Mouse (Mus musculus) heart, embryonic 13.5 days (tissue): ENCODE results near the gene Syt9. TPM values are rescaled to one million over a fixed set of nuclear protein-coding genes. Genes with fewer than 3 reads are reported as not detected.

ENCODE experiments used
- ATAC-seq: fragments of 200-750 bp; cut with Nextera tagmentation; 2 replicates; pipeline ENCODE4 v1.8.0; 2017; ENCODE audit warnings: moderate TSS enrichment; ENCODE audit not compliant: insufficient number of reproducible peaks, low FRiP score, low TSS enrichment; ENCODE audit errors: extremely low read depth
- H3K27ac ChIP-seq: fragments of 300-500 bp; sonication (generic); replicated peaks from 2 replicates; pipeline ENCODE4 v1.5.1; 2015; ENCODE audit warnings: moderate library complexity, mild to moderate bottlenecking, inconsistent platforms
- H3K27me3 ChIP-seq: fragments of 300-500 bp; sonication (generic); replicated peaks from 2 replicates; pipeline ENCODE4 v1.6.1; 2015; ENCODE audit warnings: mild to moderate bottlenecking, inconsistent platforms
- H3K36me3 ChIP-seq: fragments of 300-500 bp; sonication (generic); 2 replicates; pipeline ENCODE4 v1.6.1; 2015; ENCODE audit warnings: mild to moderate bottlenecking, inconsistent platforms
- H3K4me1 ChIP-seq: fragments of 300-500 bp; sonication (generic); 2 replicates; pipeline ENCODE4 v1.6.1; 2015; ENCODE audit warnings: inconsistent platforms
- H3K4me2 ChIP-seq: fragments of 300-500 bp; sonication (generic); 2 replicates; pipeline ENCODE4 v1.6.1; 2015; ENCODE audit warnings: inconsistent platforms, mild to moderate bottlenecking, moderate library complexity
- H3K4me3 ChIP-seq: fragments of 300-500 bp; sonication (generic); 2 replicates; pipeline ENCODE4 v1.5.1; 2015; ENCODE audit warnings: moderate library complexity, mild to moderate bottlenecking, inconsistent platforms
- H3K9ac ChIP-seq: fragments of 300-500 bp; sonication (generic); 2 replicates; pipeline ENCODE4 v1.6.1; 2015; ENCODE audit warnings: inconsistent platforms, mild to moderate bottlenecking, moderate library complexity
- H3K9me3 ChIP-seq: fragments of 300-500 bp; sonication (generic); 2 replicates; pipeline ENCODE4 v1.6.1; 2016; ENCODE audit warnings: inconsistent platforms
- WGBS: fragments of 180-500 bp; shearing (Covaris S2); methylation state at CpG from one replicate; pipeline ENCODE4 v1.1.7; 2015; ENCODE audit warnings: mixed read lengths; 5-methylcytosine and 5-hydroxymethylcytosine counted together
- polyA plus RNA-seq: library from polyadenylated mRNA; unstranded; fragments of >200 nt; fragmentation: Nextera tagmentation; extraction: Ambion mirVana; gene quantifications from 2 replicates; pipeline ENCODE4 v1.2.1, GENCODE M21; 2015

Gene Syt9
- polyA plus RNA-seq, 1 experiment from 2014 or later = 0.39 TPM

- Histone ChIP-seq H3K4me3 (no peak overlapping the region), H3K9me3 (no peaks in the 10 kb centered on the region), H3K9ac (no peak overlapping the region), H3K4me2 (no peak overlapping the region), H3K36me3 (no peaks in the 10 kb centered on the region), H3K27me3 (no peaks in the 10 kb centered on the region), H3K27ac (no peak overlapping the region), H3K4me1 (no peaks in the 10 kb centered on the region)
- ATAC-seq = no peak
- WGBS = 63% methylated on average over 2 of the region's 2 CpGs
Observed at GRCm38 (mm10) chr7:107560675-107561074, 190.1 kb downstream of the Syt9 start.

GRCm38 (mm10) chr7:107561584-107561983, 191.1 kb downstream of the Syt9 start:
- Histone ChIP-seq H3K36me3 (no peaks in the 10 kb centered on the region), H3K4me1 (no peaks in the 10 kb centered on the region), H3K4me3 (no peak overlapping the region), H3K9me3 (no peaks in the 10 kb centered on the region), H3K4me2 (no peak overlapping the region), H3K27ac (no peak overlapping the region), H3K9ac (no peak overlapping the region), H3K27me3 (no peaks in the 10 kb centered on the region)
- WGBS = 59% methylated on average over 3 of the region's 3 CpGs
- ATAC-seq = no peak

- Histone ChIP-seq H3K9ac (no peak overlapping the region), H3K27ac (no peak overlapping the region), H3K4me3 (no peak overlapping the region), H3K36me3 (no peaks in the 10 kb centered on the region), H3K27me3 (no peaks in the 10 kb centered on the region), H3K4me2 (no peak overlapping the region), H3K9me3 (no peaks in the 10 kb centered on the region), H3K4me1 (no peaks in the 10 kb centered on the region)
- no peak for ATAC-seq
- 56% methylated on average over 2 of the region's 2 CpGs for WGBS
Observed at GRCm38 (mm10) chr7:107563727-107564126, 193.2 kb downstream of the Syt9 start.

- H3K27ac ChIP-seq = peak within 1 kb of the TSS; percentile 82
- WGBS = 41% methylated on average over 7 of the region's 7 CpGs
- H3K27me3 ChIP-seq = no peaks in the 10 kb centered on the region
- H3K9me3 ChIP-seq = no peaks in the 10 kb centered on the region
- H3K4me1 ChIP-seq = peaks cover 4% of the 10 kb centered on the region; the same call in 1 of the 2 replicates
- ATAC-seq = peak; percentile 37; the same call in 1 of the 2 replicates
- peaks cover 9% of the 10 kb centered on the region for H3K36me3 ChIP-seq
- H3K4me2 ChIP-seq = peak within 1 kb of the TSS; percentile 61
- peak within 1 kb of the TSS; percentile 67 for H3K9ac ChIP-seq
- H3K4me3 ChIP-seq = peak within 1 kb of the TSS; percentile 49
Observed at GRCm38 (mm10) chr7:107567261-107567671, 196.7 kb downstream of the Syt9 start, which contains the start of gene Olfml1. Gene Olfml1 (plus strand): TSS chr7:107567446.

- H3K4me3 ChIP-seq = peak overlapping the region; percentile 49
- peak overlapping the region; percentile 67 for H3K9ac ChIP-seq
- no peak for ATAC-seq
- peaks cover 4% of the 10 kb centered on the region; the same call in 1 of the 2 replicates for H3K4me1 ChIP-seq
- peak overlapping the region; percentile 61 for H3K4me2 ChIP-seq
- no peaks in the 10 kb centered on the region for H3K27me3 ChIP-seq
- H3K36me3 ChIP-seq = peaks cover 11% of the 10 kb centered on the region
- 61% methylated on average over 5 of the region's 5 CpGs for WGBS
- H3K27ac ChIP-seq = peak overlapping the region; percentile 82
- H3K9me3 ChIP-seq = no peaks in the 10 kb centered on the region
Observed at GRCm38 (mm10) chr7:107567674-107568073, 197.1 kb downstream of the Syt9 start.

- no peaks in the 10 kb centered on the region; the same call in 1 of the 2 replicates for H3K9me3 ChIP-seq
- peaks cover 4% of the 10 kb centered on the region; the same call in 1 of the 2 replicates for H3K4me1 ChIP-seq
- H3K4me2 ChIP-seq = peak overlapping the region; percentile 61
- H3K27ac ChIP-seq = no peak overlapping the region
- ATAC-seq = no peak
- H3K27me3 ChIP-seq = no peaks in the 10 kb centered on the region
- H3K9ac ChIP-seq = no peak overlapping the region
- peak overlapping the region; percentile 29 for H3K4me3 ChIP-seq
- peaks cover 18% of the 10 kb centered on the region for H3K36me3 ChIP-seq
- 48% methylated on average over 4 of the region's 4 CpGs for WGBS
Observed at GRCm38 (mm10) chr7:107568971-107569370, 198.4 kb downstream of the Syt9 start.

GRCm38 (mm10) chr7:107573856-107574255, 203.3 kb downstream of the Syt9 start:
- Histone ChIP-seq H3K27me3 (no peaks in the 10 kb centered on the region), H3K4me1 (peaks cover 4% of the 10 kb centered on the region; the same call in 1 of the 2 replicates), H3K4me2 (no peak overlapping the region), H3K9me3 (no peaks in the 10 kb centered on the region; the same call in 1 of the 2 replicates), H3K36me3 (peaks cover 18% of the 10 kb centered on the region), H3K27ac (no peak overlapping the region), H3K9ac (no peak overlapping the region), H3K4me3 (no peak overlapping the region)
- ATAC-seq = no peak
- 59% methylated on average over 2 of the region's 2 CpGs for WGBS

- no peak for ATAC-seq
- WGBS = 59% methylated on average over 3 of the region's 3 CpGs
- no peak overlapping the region for H3K4me3 ChIP-seq
- H3K4me1 ChIP-seq = no peaks in the 10 kb centered on the region; the same call in 1 of the 2 replicates
- no peak overlapping the region for H3K9ac ChIP-seq
- no peak overlapping the region for H3K4me2 ChIP-seq
- H3K27me3 ChIP-seq = no peaks in the 10 kb centered on the region
- no peak overlapping the region for H3K27ac ChIP-seq
- no peaks in the 10 kb centered on the region; the same call in 1 of the 2 replicates for H3K9me3 ChIP-seq
- H3K36me3 ChIP-seq = peaks cover 18% of the 10 kb centered on the region
Observed at GRCm38 (mm10) chr7:107574276-107574675, 203.7 kb downstream of the Syt9 start.

- H3K4me1 ChIP-seq = peaks cover 23% of the 10 kb centered on the region
- no peak overlapping the region for H3K27ac ChIP-seq
- no peak for ATAC-seq
- WGBS = 28% methylated on average over 2 of the region's 2 CpGs
- H3K4me3 ChIP-seq = no peak overlapping the region
- no peaks in the 10 kb centered on the region; the same call in 1 of the 2 replicates for H3K27me3 ChIP-seq
- H3K4me2 ChIP-seq = no peak overlapping the region
- 0 out of 2 replicates have a peak, but pooled peaks cover 3% of the 10 kb centered on the region for H3K36me3 ChIP-seq
- H3K9ac ChIP-seq = no peak overlapping the region
- no peaks in the 10 kb centered on the region for H3K9me3 ChIP-seq
Observed at GRCm38 (mm10) chr7:107592641-107593040, 222.1 kb downstream of the Syt9 start.

GRCm38 (mm10) chr7:107593904-107594303, 223.4 kb downstream of the Syt9 start:
- Histone ChIP-seq H3K27me3 (no peaks in the 10 kb centered on the region; the same call in 1 of the 2 replicates), H3K9me3 (no peaks in the 10 kb centered on the region), H3K36me3 (0 out of 2 replicates have a peak, but pooled peaks cover 3% of the 10 kb centered on the region), H3K4me3 (peak overlapping the region; percentile 60), H3K4me2 (peak overlapping the region; percentile 95), H3K4me1 (peaks cover 25% of the 10 kb centered on the region), H3K9ac (peak overlapping the region; percentile 80), H3K27ac (0 out of 2 replicates have a peak overlapping the region, but pooled peaks have one; percentile 32)
- WGBS = 37% methylated on average over 7 of the region's 7 CpGs
- no peak for ATAC-seq

GRCm38 (mm10) chr7:107594325-107594856, 223.9 kb downstream of the Syt9 start:
- under 1% methylated on average over 16 of the region's 16 CpGs for WGBS
- peak; percentile 41; the same call in 1 of the 2 replicates for ATAC-seq
- Histone ChIP-seq H3K9ac (peak overlapping the region; percentile 80), H3K27me3 (no peaks in the 10 kb centered on the region; the same call in 1 of the 2 replicates), H3K4me2 (peak overlapping the region; percentile 95), H3K27ac (peak overlapping the region; percentile 32), H3K36me3 (0 out of 2 replicates have a peak, but pooled peaks cover 3% of the 10 kb centered on the region), H3K4me1 (peaks cover 25% of the 10 kb centered on the region), H3K4me3 (peak overlapping the region; percentile 60), H3K9me3 (no peaks in the 10 kb centered on the region)
